In the genomic region with DNA sequence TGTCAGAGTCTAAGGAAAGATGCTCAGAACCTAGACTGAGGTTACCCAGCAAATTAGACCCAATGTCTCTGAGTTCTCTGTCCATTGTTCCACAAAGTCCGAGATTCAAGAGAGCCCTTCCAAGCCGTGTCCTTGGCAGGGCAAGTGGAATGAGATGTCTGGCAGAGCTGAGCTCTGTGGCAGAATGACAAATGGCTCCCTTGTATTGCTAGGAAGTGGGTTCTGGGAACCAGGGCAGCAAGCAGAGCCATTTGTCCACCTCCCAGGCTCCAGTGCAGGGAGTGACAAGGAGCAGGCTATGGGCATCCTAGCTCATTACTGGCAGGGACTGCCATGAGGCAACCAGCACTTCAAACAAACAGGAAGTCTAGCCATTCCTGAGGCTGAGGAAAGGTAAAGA, we compare ENCODE assay signal across 11 mouse cellular contexts.
A peak's percentile ranks its signal among the peaks of the same experiment; 100 is the strongest.
DNase-seq lines count a peak whose midpoint lies in the region; ATAC-seq and TF ChIP-seq lines count a peak whose summit lies in the region.
"Had no signal": no experiment of that assay in that cellular context is flagged by ENCODE, and none has a peak within 500 bp of the region (broad histone marks: within the 10 kb centered on the region; RNA-seq: fewer than 3 reads in every experiment).

No protein-coding gene starts in this region.

- H3K9ac ChIP-seq in heart, embryonic 11.5 days (ENCODE audit: low read depth, low read length) = no peak overlapping the region
- H3K9ac ChIP-seq: neural tube, embryonic 12.5 days had no signal

- H3K4me1 ChIP-seq in midbrain, embryonic 10.5 days = peaks cover 37% of the 10 kb centered on the region
- H3K4me1 ChIP-seq in heart, embryonic 11.5 days (ENCODE audit: control insufficient read depth, insufficient read depth, low read length) = no peaks in the 10 kb centered on the region

- 91% methylated on average over 2 of the region's 2 CpGs for WGBS in midbrain, embryonic 10.5 days
- 62% methylated on average over 2 of the region's 2 CpGs for WGBS in heart, embryonic 11.5 days (ENCODE audit: insufficient replicate concordance)

- H3K4me2 ChIP-seq in heart, embryonic 11.5 days = no peak overlapping the region
- H3K4me2 ChIP-seq: neural tube, embryonic 12.5 days had no signal

- no peak for ATAC-seq in heart, embryonic 11.5 days (replicated peaks; ENCODE audit: insufficient number of reproducible peaks, low FRiP score, low TSS enrichment)

- DNase-seq in adrenal gland, adult (ENCODE audit: inconsistent age in 2 of 2, low spot score in 1 of 2) = peak; percentile 76 to 88
- no peak for DNase-seq in adrenal gland, postnatal 4 days (ENCODE audit: low spot score in 2 of 2)
- DNase-seq in right cerebral cortex, postnatal 10 days (ENCODE audit: low spot score in 2 of 2) = peak; percentile 78 to 86
- DNase-seq in right cerebral cortex, adult 2 months (ENCODE audit: low spot score in 2 of 2) = no peak
- peak; percentile 64 to 81 for DNase-seq in layer of hippocampus, adult 2 months (ENCODE audit: low spot score in 2 of 2)
- no peak for DNase-seq in kidney, adult 11 months
- no peak for DNase-seq in midbrain, embryonic 10.5 days (ENCODE audit: low spot score)
- DNase-seq: gastrocnemius, adult 2 months had no signal

- peak overlapping the region; percentile 89 for H3K27ac ChIP-seq in layer of hippocampus, adult 2 months
- H3K27ac ChIP-seq in midbrain, embryonic 10.5 days (replicated peaks) = no peak overlapping the region
- H3K27ac ChIP-seq in heart, embryonic 11.5 days (ENCODE audit: low read depth, low read length) = no peak overlapping the region
- H3K27ac ChIP-seq: gastrocnemius, adult 2 months; kidney, postnatal 0 days; neural tube, embryonic 12.5 days had no signal

- no peaks in the 10 kb centered on the region for H3K9me3 ChIP-seq in midbrain, embryonic 10.5 days (replicated peaks)
- no peaks in the 10 kb centered on the region for H3K9me3 ChIP-seq in heart, embryonic 11.5 days (replicated peaks; ENCODE audit: control insufficient read depth, low read length)
- H3K9me3 ChIP-seq: neural tube, embryonic 12.5 days had no signal

- no peak for TF ChIP-seq CTCF in layer of hippocampus, adult 2 months (conservative IDR thresholded peaks at IDR 0.05)

- no peaks in the 10 kb centered on the region for H3K36me3 ChIP-seq in midbrain, embryonic 10.5 days
- no peaks in the 10 kb centered on the region for H3K36me3 ChIP-seq in heart, embryonic 11.5 days (ENCODE audit: control insufficient read depth, insufficient read depth, low read length)
- H3K36me3 ChIP-seq: neural tube, embryonic 12.5 days had no signal

- no peak overlapping the region for H3K4me3 ChIP-seq in layer of hippocampus, adult 2 months
- H3K4me3 ChIP-seq in midbrain, embryonic 10.5 days = no peak overlapping the region
- H3K4me3 ChIP-seq in heart, embryonic 11.5 days (ENCODE audit: low read depth, low read length) = no peak overlapping the region
- H3K4me3 ChIP-seq: gastrocnemius, adult 2 months; neural tube, embryonic 12.5 days had no signal

- peaks cover 6% of the 10 kb centered on the region; the same call in 1 of the 2 replicates for H3K27me3 ChIP-seq in midbrain, embryonic 10.5 days (ENCODE audit: low read depth, poor library complexity, severe bottlenecking)
- peaks cover 5% of the 10 kb centered on the region; the same call in 1 of the 2 replicates for H3K27me3 ChIP-seq in heart, embryonic 11.5 days (ENCODE audit: control insufficient read depth, insufficient read depth, low read length)
- H3K27me3 ChIP-seq: neural tube, embryonic 12.5 days had no signal

Comparison
In these comparisons a context has a peak if more than half of its experiments do, and no peak if none do; other contexts are left out.
1. DNase-seq: peak in adrenal gland, adult (2 of 2), right cerebral cortex, postnatal 10 days (2 of 2) and layer of hippocampus, adult 2 months (2 of 2); none in adrenal gland, postnatal 4 days (0 of 2), right cerebral cortex, adult 2 months (0 of 2), kidney, adult 11 months (single experiment) and midbrain, embryonic 10.5 days (single experiment).